Mouse (Mus musculus) heart, postnatal 0 days (tissue): ENCODE results near the gene Btbd17. TPM values are rescaled to one million over a fixed set of nuclear protein-coding genes. Genes with fewer than 3 reads are reported as not detected.

Source experiments
- ATAC-seq: fragments of 200-750 bp; cut with Nextera tagmentation; 2 replicates; pipeline ENCODE4 v1.8.0; 2017; ENCODE audit warnings: low read depth, moderate number of reproducible peaks, moderate library complexity; ENCODE audit not compliant: insufficient read depth
- DNase-seq: peaks from one replicate; pipeline ENCODE4 v3.0.0-alpha.2; 2016; ENCODE audit warnings: low spot score
- H3K27ac ChIP-seq: fragments of 300-500 bp; sonication (generic); 2 replicates; pipeline ENCODE4 v1.5.1; 2014; ENCODE audit warnings: low read depth, mild to moderate bottlenecking
- H3K27me3 ChIP-seq: fragments of 300-500 bp; sonication (generic); 2 replicates; pipeline ENCODE4 v1.6.1; 2014; ENCODE audit warnings: low read length, mixed read lengths; ENCODE audit not compliant: control insufficient read depth, insufficient read depth
- H3K36me3 ChIP-seq: fragments of 300-500 bp; sonication (generic); replicated peaks from 2 replicates; pipeline ENCODE4 v1.6.1; 2014; ENCODE audit warnings: low read length, mixed read lengths; ENCODE audit not compliant: control insufficient read depth, insufficient read depth
- H3K4me1 ChIP-seq: fragments of 300-500 bp; sonication (generic); 2 replicates; pipeline ENCODE4 v1.6.1; 2014; ENCODE audit warnings: antibody characterized with exemption; ENCODE audit not compliant: control insufficient read depth, insufficient read depth
- H3K4me2 ChIP-seq: fragments of 300-500 bp; sonication (generic); 2 replicates; pipeline ENCODE4 v1.6.1; 2014; ENCODE audit warnings: low read depth, mild to moderate bottlenecking, low read length, moderate library complexity
- H3K4me3 ChIP-seq: fragments of 300-500 bp; sonication (generic); 2 replicates; pipeline ENCODE4 v1.5.1; 2014; ENCODE audit warnings: low read depth, low read length
- H3K9ac ChIP-seq: fragments of 300-500 bp; sonication (generic); replicated peaks from 2 replicates; pipeline ENCODE4 v1.6.1; 2014; ENCODE audit warnings: low read depth, low read length, mixed read lengths
- H3K9me3 ChIP-seq: fragments of 300-500 bp; sonication (generic); replicated peaks from 2 replicates; pipeline ENCODE4 v1.6.1; 2016; ENCODE audit warnings: low read length; ENCODE audit not compliant: control insufficient read depth
- CTCF ChIP-seq: IDR thresholded peaks from 2 replicates; pipeline ENCODE4 v1.5.1; 2016; ENCODE audit warnings: antibody characterized with exemption, control low read depth, low read depth
- EP300 ChIP-seq: IDR thresholded peaks from 2 replicates; pipeline ENCODE4 v1.6.1; 2016; ENCODE audit warnings: antibody characterized with exemption, low read depth
- WGBS: fragments of 180-500 bp; shearing (Covaris S2); extraction: QIAGEN DNeasy Blood & Tissue Kit; methylation state at CpG from one replicate; pipeline ENCODE4 v1.1.7; 2014; 5-methylcytosine and 5-hydroxymethylcytosine counted together
- polyA plus RNA-seq: library from polyadenylated mRNA; unstranded; fragments of >200 nt; fragmentation: Nextera tagmentation; extraction: Ambion mirVana; gene quantifications from 2 replicates; pipeline ENCODE4 v1.2.1, GENCODE M21; 2015
- total RNA-seq: library from RNA; depleted of rRNA; stranded (reverse); fragments of >200 nt; gene quantifications from 2 replicates; pipeline ENCODE4 v1.2.3, GENCODE M21; 2014; ENCODE audit warnings: low replicate concordance; rRNA removed

Gene Btbd17
- not detected in 2 replicates for total RNA-seq
- 0.12 and 0.18 TPM in 2 replicates for polyA plus RNA-seq

DNA sequence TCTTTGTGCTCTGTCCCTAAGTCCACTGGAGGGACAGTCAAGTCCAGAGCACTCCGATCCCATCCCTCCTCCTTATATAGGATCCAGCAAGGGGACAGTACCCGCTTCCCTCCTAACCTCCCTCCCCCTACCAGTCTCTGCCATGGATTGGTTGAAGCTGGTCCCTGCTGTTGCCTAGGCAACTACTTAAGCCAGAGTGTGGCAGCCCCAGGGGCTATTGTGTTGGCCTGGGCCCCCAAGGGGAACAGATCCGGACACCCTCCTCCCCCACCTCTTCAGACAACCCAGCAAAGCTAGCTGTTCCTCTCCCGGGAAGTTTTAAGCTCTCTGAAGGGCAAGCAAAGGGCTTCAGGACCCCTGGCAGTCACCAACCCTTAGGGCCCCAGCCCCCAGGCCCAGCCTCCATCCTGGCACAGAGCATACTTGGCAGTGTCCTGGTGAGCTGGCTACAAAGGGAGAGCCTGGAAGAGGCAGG lies at the start of gene Btbd17:
Gene Btbd17 (minus strand): TSS at position 98 of the 475 bp plus-strand sequence.
- no peaks in the 10 kb centered on the region for H3K36me3 ChIP-seq
- 9% methylated on average over 4 of the region's 4 CpGs for WGBS
- ATAC-seq = no peak; the same call in 1 of the 2 replicates
- 0 out of 2 replicates have a peak, but pooled peaks cover 10% of the 10 kb centered on the region for H3K4me1 ChIP-seq
- peaks cover 47% of the 10 kb centered on the region for H3K27me3 ChIP-seq
- no peak for DNase-seq
- no peaks in the 10 kb centered on the region for H3K9me3 ChIP-seq
- no peak within 1 kb of the TSS for H3K9ac ChIP-seq
- no peak for TF ChIP-seq CTCF
- no peak for TF ChIP-seq EP300
- no peak within 1 kb of the TSS for H3K27ac ChIP-seq
- peak within 1 kb of the TSS; percentile 37 for H3K4me3 ChIP-seq
- peak within 1 kb of the TSS; percentile 63 for H3K4me2 ChIP-seq

GRCm38 (mm10) chr11:114844464-114845220 lies 48.9 kb upstream of the Btbd17 start:
- peak overlapping the region; percentile 61 for H3K27ac ChIP-seq
- TF ChIP-seq CTCF (no peak), EP300 (no peak)
- H3K9ac ChIP-seq = no peak overlapping the region
- 0 out of 2 replicates have a peak, but pooled peaks cover 4% of the 10 kb centered on the region for H3K9me3 ChIP-seq
- 82% methylated on average over 7 of the region's 7 CpGs for WGBS
- no peak overlapping the region for H3K4me3 ChIP-seq
- H3K4me1 ChIP-seq = peaks cover 6% of the 10 kb centered on the region
- DNase-seq (no peak), ATAC-seq (no peak)
- peaks cover 5% of the 10 kb centered on the region; the same call in 1 of the 2 replicates for H3K27me3 ChIP-seq
- H3K36me3 ChIP-seq = no peaks in the 10 kb centered on the region
- no peak overlapping the region for H3K4me2 ChIP-seq

DNA sequence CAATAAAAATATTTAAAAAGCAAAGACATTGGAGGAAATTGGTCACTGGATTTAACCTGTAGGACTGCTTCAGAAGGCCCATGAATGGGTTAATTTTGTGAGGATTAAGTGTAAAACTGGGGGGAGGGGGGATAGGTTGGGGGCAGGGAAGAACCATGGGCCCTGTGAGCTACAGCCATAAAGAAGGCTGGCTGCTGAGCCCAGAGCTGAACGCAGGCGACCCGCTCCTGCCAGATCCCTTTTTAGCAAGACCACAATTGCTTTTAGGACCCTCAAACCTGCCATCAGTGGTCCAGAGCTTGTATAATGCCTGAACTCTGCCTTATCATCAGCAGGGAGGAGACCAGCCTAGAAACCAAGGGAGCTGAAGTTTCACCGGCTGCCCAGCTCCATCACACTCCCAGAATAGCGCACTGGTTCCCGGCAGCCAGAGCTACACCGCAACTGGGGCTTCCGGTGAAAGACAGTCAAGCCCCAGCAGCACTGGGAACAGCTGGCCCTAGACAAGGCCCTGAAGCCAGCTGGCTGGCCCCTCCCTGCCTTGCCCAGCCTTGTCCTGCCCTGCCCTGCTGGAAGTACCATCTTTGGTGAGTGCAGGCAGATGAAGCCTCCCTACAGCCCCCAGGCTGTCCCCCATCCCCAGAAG lies 48.2 kb upstream of the Btbd17 start:
- peaks cover 6% of the 10 kb centered on the region for H3K4me1 ChIP-seq
- H3K27me3 ChIP-seq = peaks cover 5% of the 10 kb centered on the region; the same call in 1 of the 2 replicates
- no peak overlapping the region for H3K9ac ChIP-seq
- H3K9me3 ChIP-seq = 0 out of 2 replicates have a peak, but pooled peaks cover 4% of the 10 kb centered on the region
- TF ChIP-seq CTCF (no peak), EP300 (no peak)
- ATAC-seq = peak; percentile 93
- no peak overlapping the region for H3K4me2 ChIP-seq
- no peak overlapping the region for H3K4me3 ChIP-seq
- peak; percentile 80 for DNase-seq
- peak overlapping the region; percentile 61 for H3K27ac ChIP-seq
- H3K36me3 ChIP-seq = no peaks in the 10 kb centered on the region
- WGBS = 7% methylated on average over 8 of the region's 8 CpGs

DNA sequence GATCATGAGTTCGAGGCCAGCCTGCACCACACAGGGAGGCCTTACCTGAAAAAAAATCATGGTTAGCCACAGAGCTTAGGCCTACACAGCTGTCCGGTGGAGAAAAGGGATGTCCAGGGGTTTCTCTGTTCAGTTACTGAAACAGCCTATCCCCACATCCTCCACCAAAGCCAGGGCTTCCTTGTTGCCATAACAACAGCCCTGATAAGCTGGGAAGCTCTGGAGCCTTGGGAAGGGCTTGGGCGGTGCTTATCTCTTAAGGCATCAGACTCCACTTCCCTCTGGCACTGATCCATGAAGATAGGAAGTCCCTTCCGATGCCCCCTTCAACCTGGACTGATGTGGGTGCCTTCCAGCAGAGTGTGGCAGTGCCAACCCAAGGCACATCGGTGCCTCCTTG lies 37.4 kb upstream of the Btbd17 start:
- Histone ChIP-seq H3K27me3 (no peaks in the 10 kb centered on the region), H3K27ac (no peak overlapping the region), H3K4me1 (peaks cover 18% of the 10 kb centered on the region), H3K4me2 (no peak overlapping the region), H3K36me3 (no peaks in the 10 kb centered on the region), H3K9me3 (no peaks in the 10 kb centered on the region), H3K9ac (no peak overlapping the region), H3K4me3 (no peak overlapping the region)
- WGBS = 40% methylated on average over 5 of the region's 5 CpGs
- no peak for DNase-seq
- ATAC-seq = no peak
- TF ChIP-seq EP300 (no peak), CTCF (no peak)

GRCm38 (mm10) chr11:114830433-114830773 lies 34.7 kb upstream of the Btbd17 start:
- Histone ChIP-seq H3K36me3 (no peaks in the 10 kb centered on the region), H3K27me3 (no peaks in the 10 kb centered on the region), H3K9ac (0 out of 2 replicates have a peak overlapping the region, but pooled peaks have one; percentile 2), H3K9me3 (no peaks in the 10 kb centered on the region), H3K4me3 (peak overlapping the region; percentile 24), H3K4me2 (peak overlapping the region; percentile 60), H3K4me1 (peaks cover 18% of the 10 kb centered on the region), H3K27ac (peak overlapping the region; percentile 82)
- DNase-seq (no peak), ATAC-seq (0 out of 2 replicates have a peak, but pooled peaks have one; percentile 1)
- WGBS = 29% methylated on average over 8 of the region's 8 CpGs
- TF ChIP-seq CTCF (no peak), EP300 (no peak)
